Mouse (Mus musculus) neural tube, embryonic 12.5 days (tissue): ENCODE measurements around the gene Tmprss2. TPM values are rescaled to one million over a fixed set of nuclear protein-coding genes. Genes with fewer than 3 reads are reported as not detected.

ENCODE experiments used
- polyA plus RNA-seq: library from polyadenylated mRNA; unstranded; fragments of >200 nt; fragmentation: Nextera tagmentation; extraction: Ambion mirVana; gene quantifications from 2 replicates; pipeline ENCODE4 v1.2.1, GENCODE M21; 2016

The Tmprss2 gene
- polyA plus RNA-seq, 1 experiment from 2014 or later: 0.35 TPM

Other genes with a start within 250 kb of the Tmprss2 start
- gene Mx1, start 148.3 kb downstream of the Tmprss2 start, polyA plus RNA-seq: 0.06 and 0.19 TPM in 2 replicates
- not detected in 2 replicates for gene Fam3b, start 96.4 kb downstream of the Tmprss2 start, polyA plus RNA-seq
- 0.80 and 1.4 TPM in 2 replicates for gene Ripk4, start 152.6 kb upstream of the Tmprss2 start, polyA plus RNA-seq
- 14.7 and 14.8 TPM in 2 replicates for gene Prdm15, start 240.7 kb upstream of the Tmprss2 start, polyA plus RNA-seq